Mouse (Mus musculus) left cerebral cortex, adult 6 months (tissue): Measurements from ENCODE around the gene B4galnt3. TPM values are rescaled to one million over a fixed set of nuclear protein-coding genes. Genes with fewer than 3 reads are reported as not detected.

Source experiments
- long read RNA-seq, 2 experiments: library from polyadenylated mRNA; unstranded; transcript quantifications; one replicate each; pipeline ENCODE4 v2.0.0; 2019 to 2020
- polyA plus RNA-seq: library from polyadenylated mRNA; unstranded; fragments of <200 nt; fragmentation: Nextera tagmentation; gene quantifications from 2 replicates; pipeline ENCODE4 v1.2.3, GENCODE M21; 2021

B4galnt3 gene
- 0.11 and 0.26 TPM in 2 replicates for polyA plus RNA-seq
- long read RNA-seq, experiment 1, partial matches to known transcripts: 0 of 1 reads
- long read RNA-seq, experiment 1, other reads (novel, unspliced or antisense): 1 of 1 reads
- long read RNA-seq, experiment 2: 0 reads

DNA sequence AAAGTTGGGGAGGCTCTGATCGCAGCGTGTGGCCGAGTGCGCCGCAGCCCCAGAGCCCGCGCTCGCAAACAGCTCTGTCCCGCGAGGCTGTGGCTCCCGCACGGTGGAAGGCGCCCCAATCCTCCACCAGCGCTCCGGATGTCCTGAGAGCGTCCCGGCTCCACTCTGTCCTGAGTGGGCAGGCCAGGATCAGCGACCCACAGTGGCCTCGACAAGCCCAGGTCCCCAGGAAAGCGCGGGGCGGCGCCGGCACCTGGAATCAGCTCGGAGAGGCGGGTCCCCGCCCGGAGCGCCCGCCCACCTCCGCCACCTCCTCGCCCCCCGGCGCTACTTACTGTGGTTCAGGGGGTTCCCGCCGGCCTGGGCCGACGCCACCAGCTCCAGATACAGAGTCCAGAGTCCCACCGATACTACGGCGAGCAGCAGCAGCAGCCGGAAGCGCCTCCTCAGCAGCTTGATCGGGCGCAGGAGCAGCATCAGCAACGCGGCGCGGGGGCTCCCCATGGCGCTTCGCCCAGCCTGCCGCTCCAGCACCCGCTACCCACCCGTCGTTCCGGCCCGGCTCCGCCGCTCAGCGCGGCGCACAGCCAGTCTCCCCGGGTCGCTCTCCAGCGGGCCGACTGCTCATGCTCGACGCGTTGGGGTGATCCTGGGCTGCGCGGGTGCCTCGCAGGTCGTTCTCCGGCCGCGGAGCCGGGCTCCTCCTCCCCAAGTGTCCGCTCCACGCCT lies at the start of gene B4galnt3, which contains the start of gene D330020A13Rik:
Gene B4galnt3, minus strand, starts transcription at position 504 of the 729 bp plus-strand sequence.
Gene D330020A13Rik, plus strand, starts transcription at position 309 of the 729 bp plus-strand sequence.

Other genes with a start within 250 kb of the B4galnt3 start
- 6.2 and 9.5 TPM in 2 replicates for gene Ninj2, start 201.2 kb downstream of the B4galnt3 start, polyA plus RNA-seq
- gene D330020A13Rik, start 195 bp downstream of the B4galnt3 start, polyA plus RNA-seq: 0.14 TPM in 1 of 2 replicates, not detected in the other
- gene Kdm5a, start 69.6 kb upstream of the B4galnt3 start, polyA plus RNA-seq: 11.0 and 12.1 TPM in 2 replicates
- 3.7 and 4.2 TPM in 2 replicates for gene Ccdc77, start 69.8 kb upstream of the B4galnt3 start, polyA plus RNA-seq
- gene Il17ra, start 168.7 kb upstream of the B4galnt3 start, polyA plus RNA-seq: 8.0 and 11.2 TPM in 2 replicates
- gene Tmem121b, start 199.2 kb upstream of the B4galnt3 start, polyA plus RNA-seq: 3.8 and 7.1 TPM in 2 replicates
- 8.2 and 11.2 TPM in 2 replicates for gene Hdhd5, start 236.8 kb upstream of the B4galnt3 start, polyA plus RNA-seq